Mouse (Mus musculus): Measurements from ENCODE around the gene Rnf182.

DNA sequence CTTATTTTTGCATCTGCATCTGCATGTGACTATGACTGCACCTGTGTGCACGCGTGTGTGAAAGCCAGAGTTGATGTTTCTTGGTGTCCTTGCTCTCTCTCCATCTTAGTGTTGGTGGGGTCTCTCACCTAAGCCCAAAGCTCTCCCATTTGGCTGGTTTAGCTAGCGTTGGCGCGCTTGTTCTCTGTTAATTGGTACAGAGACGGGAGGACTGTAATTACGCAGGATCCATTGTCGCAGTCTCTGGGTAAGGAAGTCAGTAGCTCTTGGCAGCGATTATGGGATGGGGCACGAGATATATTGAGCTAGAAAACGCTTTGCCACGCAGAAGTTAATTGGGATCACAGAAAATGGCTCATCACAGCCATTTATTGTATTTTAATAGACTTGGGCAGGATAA is 37.7 kb upstream of the Rnf182 start:
- TF ChIP-seq TAL1 (IDR thresholded peaks at IDR 0.05; ENCODE audit: low read length) (no peak), GATA1 (IDR thresholded peaks at IDR 0.05; ENCODE audit: low read length) (no peak)
